Mouse (Mus musculus) adrenal gland, postnatal 10 days (tissue): ENCODE measurements at regions not wholly inside any gene's neighbourhood (a gene's known extent, or its start where the extent isn't known, plus 50 kb on each side); places are given as distances from the start of the nearest gene placed in this dataset.

Source experiments
- DNase-seq: peaks from one replicate; pipeline ENCODE4 v3.0.0; 2021; ENCODE audit warnings: mixed read lengths

DNA sequence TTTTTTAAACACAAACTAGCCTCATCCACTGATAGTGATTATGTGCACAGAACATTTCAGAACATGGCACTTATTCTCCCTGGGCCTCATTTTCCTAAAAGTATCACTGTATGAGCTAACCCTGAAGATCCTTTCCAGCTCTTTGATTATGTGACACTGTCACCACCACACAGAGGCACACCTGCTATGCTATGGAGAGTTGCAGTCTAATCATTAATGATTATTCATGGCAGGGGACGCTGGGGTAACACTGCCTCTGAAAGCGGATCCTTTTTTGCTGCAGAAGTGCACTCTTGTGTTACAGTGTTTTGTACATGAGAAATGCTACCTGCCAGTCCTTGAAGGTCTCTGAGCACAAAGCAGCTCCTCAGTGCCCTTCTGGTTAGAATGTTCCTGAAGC is 615.3 kb upstream of the Fbxo33 start:
- DNase-seq = no peak

GRCm38 (mm10) chr12:59822918-59823317 is 603.4 kb upstream of the Fbxo33 start:
- DNase-seq = no peak

- no peak for DNase-seq
These were observed 602.9 kb upstream of the Fbxo33 start for GRCm38 (mm10) chr12:59822435-59822834.

- DNase-seq = no peak
These were observed 602.2 kb upstream of the Fbxo33 start for GRCm38 (mm10) chr12:59821698-59822097.

DNA sequence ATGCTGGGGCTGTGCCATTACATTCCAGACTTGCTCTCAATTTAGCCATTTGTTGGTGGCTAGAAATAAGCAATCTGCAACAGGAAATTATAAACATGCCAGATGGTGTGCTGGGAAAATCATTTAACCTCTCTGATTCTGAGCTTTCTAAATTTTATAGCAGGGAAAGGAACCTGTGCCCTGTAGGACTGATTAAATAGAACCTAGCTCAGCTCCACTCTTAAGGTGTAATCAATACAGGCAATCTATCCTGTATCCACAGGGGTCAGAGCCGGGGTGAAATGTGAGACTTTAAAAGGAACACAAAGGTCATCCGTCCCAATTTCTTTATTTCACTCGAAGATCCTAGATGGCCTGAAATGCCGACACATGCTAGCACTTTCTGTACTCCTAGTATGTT is 596.4 kb upstream of the Fbxo33 start:
- DNase-seq = no peak

GRCm38 (mm10) chr12:59814356-59814755 is 594.8 kb upstream of the Fbxo33 start:
- DNase-seq = no peak

- DNase-seq = no peak
These were observed 589.7 kb upstream of the Fbxo33 start for GRCm38 (mm10) chr12:59809224-59809623.

DNA sequence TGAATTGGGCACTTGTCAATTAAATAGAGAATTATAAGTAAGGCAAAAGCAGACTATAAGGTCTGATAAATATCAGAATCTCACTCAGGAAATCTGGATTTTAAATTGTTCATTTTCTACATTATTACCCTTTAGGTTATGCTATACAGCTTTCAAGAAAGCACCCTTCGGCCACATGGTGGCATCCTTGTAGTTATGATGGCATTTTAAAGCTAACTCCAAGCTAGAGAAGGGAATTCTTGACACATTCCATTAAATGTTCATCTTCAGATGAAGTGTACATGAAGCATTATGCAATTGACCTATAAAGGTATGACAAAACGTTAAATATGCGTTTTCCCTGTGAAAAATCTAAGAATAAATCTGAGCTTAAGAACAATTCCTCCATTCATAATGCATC is 578.5 kb upstream of the Fbxo33 start:
- peak; percentile 25 for DNase-seq

- DNase-seq = peak; percentile 34
These were observed 571.9 kb upstream of the Fbxo33 start for GRCm38 (mm10) chr12:59791473-59791872.

- no peak for DNase-seq
These were observed 567.3 kb upstream of the Fbxo33 start for GRCm38 (mm10) chr12:59786831-59787230.

DNA sequence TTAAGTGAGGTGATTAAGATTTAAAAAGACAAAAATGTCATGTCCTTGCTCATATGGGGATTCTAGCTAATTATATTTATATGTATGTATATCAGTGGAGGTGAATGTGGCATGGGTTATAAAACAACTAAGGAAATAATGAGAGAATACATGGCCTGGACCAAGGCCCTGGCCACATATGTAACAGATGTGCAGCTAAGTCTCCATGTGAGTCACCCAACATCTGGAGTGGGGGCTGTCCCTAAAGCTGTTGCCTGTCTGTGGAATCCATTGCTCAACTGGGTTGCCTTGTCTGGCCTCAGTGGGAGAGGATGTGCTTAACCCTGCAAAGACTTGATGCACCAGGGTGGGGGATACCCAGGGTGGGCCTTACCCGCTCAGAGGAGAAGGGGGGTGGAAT is 551.5 kb upstream of the Fbxo33 start:
- no peak for DNase-seq

GRCm38 (mm10) chr12:59762260-59762659 is 542.7 kb upstream of the Fbxo33 start:
- no peak for DNase-seq

GRCm38 (mm10) chr12:59744768-59745167 is 525.2 kb upstream of the Fbxo33 start:
- DNase-seq = no peak

- DNase-seq = no peak
These were observed 523.7 kb upstream of the Fbxo33 start for GRCm38 (mm10) chr12:59743211-59743610.

DNA sequence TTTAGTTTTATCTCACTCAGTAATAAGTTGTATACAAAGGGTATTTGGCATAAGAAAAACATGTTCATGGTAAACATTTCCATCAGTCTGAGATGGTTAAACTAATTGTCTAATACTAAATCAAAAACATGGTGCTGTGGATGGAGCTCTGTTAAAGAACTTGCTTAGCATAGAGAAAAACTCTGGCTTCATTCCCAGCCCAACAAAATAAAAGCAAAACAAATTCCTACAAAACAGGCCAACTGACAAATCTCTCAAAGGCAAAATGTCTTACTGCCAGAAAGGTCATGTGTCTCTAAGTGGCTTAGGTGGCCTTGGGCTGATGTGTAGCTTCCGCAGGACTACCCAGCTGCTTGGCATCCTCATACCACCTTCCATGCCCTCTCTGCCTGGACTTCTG is 505.4 kb upstream of the Fbxo33 start:
- DNase-seq = peak; percentile 20

GRCm38 (mm10) chr12:59722471-59723182 is 503.1 kb upstream of the Fbxo33 start:
- peak; percentile 5 for DNase-seq

DNA sequence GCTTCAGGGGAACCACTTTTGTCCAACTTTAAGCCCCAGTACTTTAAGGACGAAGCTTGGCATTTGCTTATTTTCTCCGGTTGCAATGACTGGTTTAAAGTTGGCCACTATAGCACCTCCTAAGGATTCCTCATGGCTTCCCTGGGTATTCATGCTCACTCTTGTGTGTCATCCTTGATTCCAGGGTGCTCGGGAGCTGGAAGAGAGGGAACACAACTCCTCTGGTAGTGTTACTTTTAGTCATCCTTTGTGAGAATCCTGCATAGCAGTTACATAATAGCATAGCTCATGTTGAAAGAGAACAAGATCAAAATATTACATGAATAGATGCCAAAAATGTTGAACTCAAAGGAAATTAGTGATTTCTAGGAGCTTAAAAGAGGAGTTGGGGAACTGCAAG is 493.7 kb upstream of the Fbxo33 start:
- DNase-seq = no peak

GRCm38 (mm10) chr12:59683235-59683634 is 463.7 kb upstream of the Fbxo33 start:
- no peak for DNase-seq

GRCm38 (mm10) chr12:59663161-59663560 is 443.6 kb upstream of the Fbxo33 start:
- DNase-seq = no peak

- no peak for DNase-seq
These were observed 411.2 kb upstream of the Fbxo33 start for GRCm38 (mm10) chr12:59630678-59631077.

DNA sequence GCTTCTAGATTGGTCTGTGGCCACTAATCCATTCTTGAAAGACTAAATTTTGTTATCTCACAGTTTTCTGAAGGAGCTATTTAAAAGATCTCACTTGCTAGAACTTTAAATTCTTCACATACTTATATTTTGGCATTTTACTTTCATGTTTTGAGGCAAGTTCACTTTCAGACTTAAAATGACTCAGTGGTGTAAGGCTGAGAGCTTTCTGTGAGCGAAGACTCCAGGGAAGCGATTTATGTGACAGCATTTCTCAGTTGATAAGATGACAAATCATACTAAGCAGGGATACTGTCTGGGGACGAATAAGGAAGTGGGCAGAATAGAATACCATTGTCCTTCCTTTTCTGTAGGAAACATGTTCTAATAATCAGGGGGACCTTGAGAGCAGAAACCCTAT is 403.6 kb upstream of the Fbxo33 start:
- no peak for DNase-seq

- DNase-seq = no peak
These were observed 401.6 kb upstream of the Fbxo33 start for GRCm38 (mm10) chr12:59621132-59621531.

DNA sequence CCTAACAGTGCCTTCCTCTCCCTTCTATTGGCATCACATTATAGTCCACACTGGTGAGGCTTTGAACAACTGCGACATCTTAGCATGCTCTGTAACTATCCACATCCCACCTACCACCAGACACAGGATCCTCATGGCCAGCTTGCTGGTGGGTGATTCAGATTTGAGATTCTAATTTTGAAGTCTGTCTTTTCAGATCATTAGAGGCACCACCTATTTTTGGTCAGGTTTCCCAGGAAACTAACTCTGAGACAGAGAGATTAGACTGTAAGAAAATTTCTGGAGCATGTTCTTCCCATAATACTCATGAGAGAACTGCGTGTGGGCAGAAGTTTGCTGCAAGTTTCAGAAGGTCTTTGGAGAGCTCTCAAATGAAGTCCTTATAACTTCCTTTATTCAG is 400.8 kb upstream of the Fbxo33 start:
- DNase-seq = no peak

DNA sequence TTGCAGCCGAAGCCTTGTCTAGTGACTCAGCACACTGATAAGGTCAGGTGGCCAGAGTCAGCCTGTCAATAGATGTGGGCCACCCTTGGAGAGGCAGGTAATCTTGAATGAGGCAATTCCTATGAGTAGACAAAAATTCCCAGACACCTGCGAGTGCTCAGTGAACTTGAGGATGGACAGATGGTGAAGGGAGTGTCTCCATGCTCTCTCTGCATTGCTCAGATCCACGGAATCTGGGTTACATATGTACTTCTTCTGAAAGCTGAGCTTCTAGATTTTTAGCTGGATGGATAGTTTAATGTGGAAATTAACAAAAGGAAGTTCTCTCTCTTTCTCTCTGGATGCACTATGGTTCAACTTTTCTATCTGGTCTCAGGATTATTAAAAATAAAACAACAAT is 396.6 kb upstream of the Fbxo33 start:
- no peak for DNase-seq

GRCm38 (mm10) chr12:59599785-59600184 is 380.3 kb upstream of the Fbxo33 start:
- DNase-seq = no peak
